Mouse (Mus musculus) ovary, postnatal 36 days (tissue): ENCODE results near the gene Wbp2nl.
A peak's percentile ranks its signal among the peaks of the same experiment; 100 is the strongest.

Experiments
- DNase-seq: peaks from one replicate; pipeline ENCODE4 v3.0.0; 2022; ENCODE audit warnings: low spot score, mixed read lengths

Wbp2nl gene

GRCm38 (mm10) chr15:82298764-82299561 lies at the start of gene Wbp2nl:
Gene Wbp2nl, plus strand, starts transcription at chr15:82298954.
- DNase-seq = no peak

DNA sequence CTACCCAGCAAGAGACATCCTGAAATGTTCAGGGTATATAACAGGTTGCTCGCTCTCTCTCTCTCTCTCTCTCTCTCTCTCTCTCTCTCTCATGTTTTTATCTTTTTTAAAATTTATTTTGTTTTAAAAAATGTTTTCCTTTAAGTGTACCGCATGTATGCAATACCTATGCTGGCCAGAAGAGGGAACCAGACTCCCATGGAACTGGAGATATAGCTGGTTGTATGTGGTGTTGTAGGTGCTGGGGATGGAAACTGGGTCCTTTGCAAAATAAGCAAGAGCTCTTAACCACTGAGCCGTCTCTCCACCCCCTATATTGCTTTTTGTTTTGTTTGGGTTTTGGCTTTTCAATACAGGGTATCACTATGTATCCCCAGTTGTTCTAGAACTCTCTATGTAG lies 47.2 kb upstream of the Wbp2nl start:
- no peak for DNase-seq

DNA sequence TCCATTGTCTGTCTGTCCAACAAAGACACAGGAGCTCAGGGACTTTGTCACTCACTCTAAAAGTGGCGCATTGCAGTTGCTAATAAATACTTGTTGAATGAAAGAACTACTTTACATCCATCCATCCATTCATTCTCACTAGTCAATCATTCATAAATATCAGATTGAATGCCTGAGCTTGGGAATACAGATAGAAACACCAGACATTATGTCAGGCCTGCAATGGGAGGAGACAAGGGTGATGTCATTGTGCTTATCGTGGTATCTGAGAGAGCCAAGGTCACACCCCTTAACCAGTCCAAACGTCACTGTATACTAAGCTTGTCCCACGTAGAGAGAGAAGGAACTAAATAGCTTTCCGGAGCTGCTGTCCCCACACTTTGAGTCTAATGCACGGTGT lies 46.7 kb upstream of the Wbp2nl start, which contains the start of gene 1500009C09Rik:
TSS of gene 1500009C09Rik (plus strand) at position 301 of the 400 bp plus-strand sequence.
- no peak for DNase-seq

DNA sequence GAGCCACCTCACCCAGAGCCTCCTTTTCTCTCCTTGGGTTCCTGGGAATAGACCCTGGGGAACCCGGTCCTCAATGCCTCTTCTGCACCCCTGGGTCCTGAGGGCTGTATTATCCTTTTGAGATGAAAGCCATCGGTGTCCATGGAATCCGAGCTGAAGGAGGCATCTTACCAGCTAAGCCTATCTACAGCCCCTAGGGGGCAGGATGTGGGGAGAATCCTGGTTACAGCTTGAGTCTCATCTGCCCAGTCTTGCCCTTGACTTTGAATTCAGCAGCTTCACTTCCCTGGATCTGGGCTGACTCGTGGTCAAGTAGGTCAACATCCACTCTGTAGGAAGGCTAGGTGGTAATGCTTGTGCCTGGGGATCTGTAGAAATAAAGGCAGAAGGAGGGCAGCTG lies 43.5 kb upstream of the Wbp2nl start:
- no peak for DNase-seq

- DNase-seq = no peak
Measured at GRCm38 (mm10) chr15:82255944-82256383, 42.8 kb upstream of the Wbp2nl start.

DNA sequence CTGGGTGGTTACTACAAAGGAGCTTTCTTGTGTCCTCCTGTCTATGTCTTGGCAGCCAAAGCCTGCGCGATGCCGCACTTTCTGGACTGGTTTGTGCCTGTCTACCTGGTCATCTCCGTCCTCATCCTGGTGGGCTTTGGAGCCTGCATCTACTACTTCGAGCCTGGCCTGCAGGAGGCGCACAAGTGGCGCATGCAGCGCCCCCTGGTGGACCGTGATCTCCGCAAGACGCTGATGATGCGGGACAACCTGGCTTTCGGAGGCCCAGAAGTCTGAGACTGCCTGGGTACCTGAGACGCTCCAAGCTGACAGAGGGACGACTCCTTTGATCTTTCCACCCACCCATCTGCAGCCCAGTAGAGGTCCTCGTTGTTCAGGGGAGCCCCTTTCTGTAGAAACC lies 39.2 kb upstream of the Wbp2nl start:
- peak; percentile 55 for DNase-seq

- DNase-seq = peak; percentile 48
Measured at GRCm38 (mm10) chr15:82266356-82266755, 32.4 kb upstream of the Wbp2nl start.

DNA sequence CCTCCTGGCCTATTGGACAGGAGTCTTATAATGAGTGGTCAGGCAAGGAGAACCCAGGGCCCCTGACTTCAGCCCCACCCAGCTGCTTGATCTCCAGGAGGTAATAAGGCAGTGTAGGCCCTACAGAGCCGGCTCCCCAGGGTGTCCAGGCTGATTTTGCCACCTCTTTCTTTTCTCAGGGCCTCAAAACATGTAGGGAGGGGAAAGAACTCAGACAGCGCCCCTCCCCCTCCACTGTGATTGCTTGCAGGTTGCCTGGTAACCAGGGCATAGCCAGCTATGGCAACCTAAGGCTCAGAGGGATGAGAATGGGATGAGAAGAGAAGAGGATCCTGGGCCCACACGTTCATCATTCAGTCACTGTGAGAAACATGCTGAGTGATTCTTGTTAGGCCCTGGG lies 30.6 kb upstream of the Wbp2nl start:
- DNase-seq = no peak

DNA sequence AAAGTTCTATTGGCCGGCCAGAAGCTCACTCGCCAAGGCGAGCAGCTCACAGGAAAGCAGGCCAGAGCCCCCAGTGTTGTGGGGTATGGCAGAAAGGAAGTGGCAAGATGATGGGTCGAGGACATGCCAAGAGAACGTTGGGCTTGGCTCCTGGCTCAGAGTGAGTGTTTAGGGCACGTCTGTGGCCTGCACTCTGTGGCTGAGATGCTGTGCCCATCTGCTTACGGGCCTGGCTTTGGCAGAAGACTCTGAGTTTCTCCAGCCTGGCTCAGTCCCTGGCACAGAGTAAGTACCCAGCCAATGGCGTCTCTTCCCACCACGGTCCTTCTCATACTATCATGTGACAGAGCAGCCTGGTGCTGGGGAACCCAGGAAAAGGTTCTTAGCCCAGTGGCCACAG lies 30.0 kb upstream of the Wbp2nl start:
- DNase-seq = no peak

DNA sequence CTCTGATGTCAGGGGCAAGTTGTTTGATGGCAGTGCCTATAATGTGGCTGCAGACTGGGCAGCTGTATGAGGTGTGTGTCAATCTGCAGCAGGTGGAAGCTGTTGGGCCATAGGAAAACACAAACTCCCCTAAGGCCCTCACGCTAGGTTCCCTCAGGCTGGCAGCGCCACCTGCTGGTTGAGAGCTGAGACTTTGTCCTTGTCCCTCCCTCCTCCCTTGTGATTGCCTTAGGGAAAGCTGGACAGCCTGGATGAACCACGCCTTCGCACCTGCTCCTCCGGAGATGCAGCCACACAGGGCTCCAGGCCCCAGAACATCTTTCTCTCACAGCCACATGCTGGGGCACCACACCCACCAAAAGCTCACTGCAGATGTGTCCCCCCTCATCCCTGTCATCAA lies 27.6 kb upstream of the Wbp2nl start:
- peak; percentile 66 for DNase-seq

GRCm38 (mm10) chr15:82272295-82272694 lies 26.5 kb upstream of the Wbp2nl start:
- DNase-seq = no peak

- DNase-seq = no peak
Measured at GRCm38 (mm10) chr15:82274593-82274926, 24.2 kb upstream of the Wbp2nl start, which contains the start of gene Sept3. Gene Sept3, plus strand, starts transcription at chr15:82274893.

GRCm38 (mm10) chr15:82274927-82275901 lies 23.5 kb upstream of the Wbp2nl start:
- DNase-seq = peak; percentile 33

DNA sequence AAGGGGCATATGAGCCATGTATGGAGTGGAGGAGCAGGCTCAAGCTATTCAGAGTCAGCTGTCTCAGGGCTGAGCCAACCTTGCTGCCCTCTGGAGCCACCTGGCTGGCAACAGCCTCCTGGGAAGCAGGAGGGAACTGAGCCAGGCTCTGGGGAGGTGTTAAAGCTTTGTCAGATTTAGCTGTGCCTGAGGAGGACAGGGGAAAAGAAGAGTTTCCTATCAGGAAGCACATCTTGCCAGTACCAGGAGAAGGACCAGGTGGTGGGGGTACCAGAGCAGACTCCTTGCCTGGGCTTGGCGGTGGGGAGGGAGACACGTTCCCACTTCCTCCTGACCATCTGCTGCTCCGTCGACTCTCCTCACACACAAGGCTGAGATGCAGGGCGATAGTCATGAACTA lies 21.2 kb upstream of the Wbp2nl start:
- no peak for DNase-seq

- DNase-seq = no peak
Measured at GRCm38 (mm10) chr15:82280638-82281037, 18.1 kb upstream of the Wbp2nl start.

- DNase-seq = no peak
Measured at GRCm38 (mm10) chr15:82286157-82286556, 12.6 kb upstream of the Wbp2nl start.

DNA sequence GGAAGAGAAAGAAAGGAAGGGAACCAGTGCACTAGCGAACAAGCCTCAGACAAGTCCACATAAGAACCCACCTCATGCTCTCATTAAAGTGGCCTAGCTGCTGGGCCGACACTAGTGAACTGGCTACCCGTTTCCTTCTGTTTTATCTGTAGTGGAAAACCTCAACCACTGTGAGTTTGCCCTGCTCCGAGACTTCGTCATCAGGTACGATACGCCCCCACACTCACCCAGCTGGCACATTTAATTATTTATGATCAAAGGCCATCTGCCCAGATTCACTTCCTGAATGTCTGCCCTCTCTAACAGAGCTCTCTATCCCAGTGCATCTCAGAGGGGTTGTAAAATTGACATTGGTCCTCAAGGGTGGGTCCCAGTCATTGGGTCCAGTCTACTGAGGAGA lies 8.5 kb upstream of the Wbp2nl start:
- no peak for DNase-seq

- DNase-seq = no peak
Measured at GRCm38 (mm10) chr15:82292851-82293250, 5.9 kb upstream of the Wbp2nl start.

DNA sequence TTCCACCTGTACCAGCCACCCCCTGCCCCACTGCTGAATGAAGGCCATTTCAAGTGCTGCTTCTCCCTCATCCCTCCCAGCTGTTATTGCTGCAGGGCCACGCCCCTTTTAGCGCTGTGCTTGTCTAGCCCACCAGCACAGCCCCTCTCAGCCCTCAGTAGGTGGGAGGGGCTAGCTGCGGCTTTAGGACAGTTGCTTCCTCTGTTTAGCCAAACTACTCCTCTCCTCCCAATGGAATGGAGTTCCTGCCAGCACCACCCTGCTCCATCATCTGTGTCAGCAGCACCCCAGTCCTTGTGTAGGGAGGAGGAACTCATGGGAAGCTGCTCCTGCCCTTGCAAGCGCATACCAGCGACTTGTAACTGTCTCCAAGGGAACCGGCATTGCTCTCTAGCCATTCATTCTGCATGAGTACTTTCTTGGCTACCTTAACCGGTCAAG lies 5.5 kb upstream of the Wbp2nl start:
- no peak for DNase-seq

- DNase-seq = no peak
Measured at GRCm38 (mm10) chr15:82294059-82294458, 4.7 kb upstream of the Wbp2nl start.

- no peak for DNase-seq
Measured at GRCm38 (mm10) chr15:82307107-82307506, 8.4 kb downstream of the Wbp2nl start.

DNA sequence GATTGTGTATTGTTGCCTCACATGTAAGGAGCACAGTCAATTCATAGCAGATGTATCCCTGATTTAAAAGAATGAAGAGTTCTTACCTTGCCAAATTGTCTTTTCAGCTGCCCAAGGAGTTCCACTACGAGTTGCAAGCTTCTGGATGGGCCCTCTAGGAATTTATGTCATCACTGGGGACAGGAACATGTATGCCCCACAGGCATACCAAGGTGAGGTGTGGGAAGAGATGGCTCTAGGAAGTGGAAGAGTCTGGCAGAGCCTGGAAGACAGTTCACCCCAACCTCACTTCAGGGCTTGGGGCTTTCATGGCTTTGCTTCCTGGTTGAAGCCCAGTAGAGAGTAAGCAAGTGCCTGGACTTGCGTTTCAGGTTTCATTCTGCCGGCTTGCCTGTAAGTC lies 9.7 kb downstream of the Wbp2nl start:
- DNase-seq = no peak

DNA sequence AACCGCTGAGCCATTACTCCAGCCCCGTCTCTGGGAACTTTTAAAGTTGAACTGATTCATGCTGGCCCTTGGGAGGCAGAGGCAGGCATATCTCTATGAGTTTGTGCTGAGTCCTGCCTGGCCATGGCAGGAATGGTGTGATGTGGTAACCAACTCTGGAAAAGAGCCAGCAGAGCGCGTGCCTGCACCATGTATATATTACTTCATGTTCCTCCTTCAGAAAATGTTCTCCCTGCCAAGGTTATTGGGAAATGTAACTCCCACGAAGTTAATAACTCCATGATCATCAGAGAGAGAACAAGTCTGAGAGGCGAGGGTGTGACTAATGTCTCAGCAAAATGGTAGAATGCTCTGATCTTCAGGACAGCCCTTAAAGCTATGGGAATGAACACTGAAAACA lies 19.1 kb downstream of the Wbp2nl start:
- no peak for DNase-seq
